In the genomic region with DNA sequence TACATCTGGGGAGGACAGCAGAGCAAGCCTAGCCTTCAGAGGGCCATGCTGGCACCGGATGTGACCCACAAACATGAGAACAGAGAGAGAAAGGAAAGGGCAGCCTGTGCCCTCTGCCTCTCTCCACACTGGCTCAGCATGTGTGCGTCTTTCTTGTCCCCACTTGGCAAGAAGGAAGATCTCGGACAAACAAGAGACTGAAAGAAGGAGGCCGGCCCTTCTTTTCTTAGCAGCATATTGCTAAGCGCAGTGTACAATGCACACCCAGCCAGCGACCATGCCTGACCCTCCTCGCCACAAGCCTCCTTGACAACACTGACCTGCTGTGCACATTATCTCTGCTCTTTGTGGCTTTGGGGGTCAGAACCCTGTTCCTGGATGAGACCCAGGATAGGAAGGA, we compare ENCODE assay signal across 14 mouse cellular contexts.
A peak's percentile ranks its signal among the peaks of the same experiment; 100 is the strongest.
DNase-seq lines count a peak whose midpoint lies in the region; ATAC-seq lines count a peak whose summit lies in the region.
"Had no signal": no experiment of that assay in that cellular context is flagged by ENCODE, and none has a peak within 500 bp of the region (broad histone marks: within the 10 kb centered on the region; RNA-seq: fewer than 3 reads in every experiment).

No protein-coding gene starts in this region.

- no peak for ATAC-seq in forebrain, embryonic 14.5 days
- no peak for ATAC-seq in heart, embryonic 16.5 days (replicated peaks; ENCODE audit: extremely low read depth, insufficient read depth, low FRiP score)
- no peak for ATAC-seq in limb, embryonic 15.5 days (ENCODE audit: insufficient number of reproducible peaks, low FRiP score, low TSS enrichment, low read depth)
- ATAC-seq: inflammation-experienced regulatory T-cells, adult 6 months; midbrain, embryonic 15.5 days had no signal

- 0 out of 2 replicates have a peak overlapping the region, but pooled peaks have one; percentile 1 for H3K27ac ChIP-seq in forebrain, embryonic 10.5 days
- H3K27ac ChIP-seq in forebrain, embryonic 14.5 days (ENCODE audit: low read depth, low read length) = no peak overlapping the region
- peak overlapping the region; percentile 73 for H3K27ac ChIP-seq in heart, embryonic 16.5 days (ENCODE audit: low read length)
- peak overlapping the region; percentile 58; the same call in 1 of the 2 replicates for H3K27ac ChIP-seq in limb, embryonic 15.5 days
- H3K27ac ChIP-seq: embryonic facial prominence, embryonic 12.5 days; kidney, postnatal 0 days; liver, embryonic 13.5 days; midbrain, embryonic 15.5 days had no signal

- DNase-seq in forebrain, embryonic 10.5 days (ENCODE audit: extremely low spot score, low spot score) = no peak
- no peak for DNase-seq in forebrain, embryonic 14.5 days (ENCODE audit: low spot score)
- DNase-seq in heart, postnatal 4 days = no peak
- DNase-seq in left cerebral cortex, postnatal 14 days (ENCODE audit: low spot score in 2 of 2) = peak; percentile 13 to 15
- DNase-seq in left cerebral cortex, adult 11 months (ENCODE audit: low spot score) = no peak
- DNase-seq: liver, embryonic 13.5 days; right cerebral cortex, postnatal 25 days had no signal

- no peaks in the 10 kb centered on the region for H3K36me3 ChIP-seq in forebrain, embryonic 10.5 days (replicated peaks)
- no peaks in the 10 kb centered on the region for H3K36me3 ChIP-seq in forebrain, embryonic 14.5 days (ENCODE audit: control insufficient read depth, insufficient read depth, low read length)
- no peaks in the 10 kb centered on the region for H3K36me3 ChIP-seq in heart, embryonic 16.5 days (ENCODE audit: control insufficient read depth, insufficient read depth)
- no peaks in the 10 kb centered on the region for H3K36me3 ChIP-seq in limb, embryonic 15.5 days
- H3K36me3 ChIP-seq: embryonic facial prominence, embryonic 12.5 days; liver, embryonic 13.5 days; midbrain, embryonic 15.5 days had no signal

- H3K4me1 ChIP-seq in forebrain, embryonic 10.5 days = peaks cover 26% of the 10 kb centered on the region
- no peaks in the 10 kb centered on the region for H3K4me1 ChIP-seq in forebrain, embryonic 14.5 days (ENCODE audit: control insufficient read depth, insufficient read depth, low read length)
- peaks cover 13% of the 10 kb centered on the region for H3K4me1 ChIP-seq in heart, embryonic 16.5 days (ENCODE audit: control insufficient read depth, insufficient read depth, low read length)
- peaks cover 49% of the 10 kb centered on the region for H3K4me1 ChIP-seq in limb, embryonic 15.5 days
- H3K4me1 ChIP-seq: liver, embryonic 13.5 days; midbrain, embryonic 15.5 days had no signal

- no peaks in the 10 kb centered on the region for H3K9me3 ChIP-seq in forebrain, embryonic 10.5 days
- H3K9me3 ChIP-seq in forebrain, embryonic 14.5 days (replicated peaks; ENCODE audit: control insufficient read depth, low read length) = no peaks in the 10 kb centered on the region
- H3K9me3 ChIP-seq in heart, embryonic 16.5 days (replicated peaks; ENCODE audit: control insufficient read depth, low read length) = no peaks in the 10 kb centered on the region
- H3K9me3 ChIP-seq in limb, embryonic 15.5 days = no peaks in the 10 kb centered on the region
- H3K9me3 ChIP-seq: embryonic facial prominence, embryonic 12.5 days; liver, embryonic 13.5 days; midbrain, embryonic 15.5 days had no signal

- WGBS in forebrain, embryonic 10.5 days = 23% methylated on average over 7 of the region's 7 CpGs
- WGBS in forebrain, embryonic 14.5 days = 10% methylated on average over 7 of the region's 7 CpGs
- WGBS in heart, embryonic 16.5 days = 69% methylated on average over 7 of the region's 7 CpGs
- 87% methylated on average over 7 of the region's 7 CpGs for WGBS in limb, embryonic 15.5 days

- no peaks in the 10 kb centered on the region for H3K27me3 ChIP-seq in forebrain, embryonic 10.5 days (ENCODE audit: poor library complexity, severe bottlenecking)
- no peaks in the 10 kb centered on the region for H3K27me3 ChIP-seq in forebrain, embryonic 14.5 days (replicated peaks; ENCODE audit: control insufficient read depth, insufficient read depth, low read length)
- no peaks in the 10 kb centered on the region for H3K27me3 ChIP-seq in heart, embryonic 16.5 days (ENCODE audit: control insufficient read depth, insufficient read depth, low read length)
- no peaks in the 10 kb centered on the region for H3K27me3 ChIP-seq in limb, embryonic 15.5 days
- H3K27me3 ChIP-seq: embryonic facial prominence, embryonic 12.5 days; liver, embryonic 13.5 days; midbrain, embryonic 15.5 days had no signal

- H3K4me3 ChIP-seq in forebrain, embryonic 10.5 days = no peak overlapping the region
- no peak overlapping the region for H3K4me3 ChIP-seq in forebrain, embryonic 14.5 days (ENCODE audit: low read depth, low read length)
- H3K4me3 ChIP-seq in heart, embryonic 16.5 days (ENCODE audit: low read length) = no peak overlapping the region
- H3K4me3 ChIP-seq in limb, embryonic 15.5 days = no peak overlapping the region
- H3K4me3 ChIP-seq: embryonic facial prominence, embryonic 12.5 days; layer of hippocampus, adult 2 months; liver, embryonic 13.5 days; midbrain, embryonic 15.5 days had no signal

- no peak overlapping the region for H3K9ac ChIP-seq in forebrain, embryonic 14.5 days (ENCODE audit: low read length)
- H3K9ac ChIP-seq in heart, embryonic 16.5 days (ENCODE audit: low read length) = 0 out of 2 replicates have a peak overlapping the region, but pooled peaks have one; percentile 17
- H3K9ac ChIP-seq in limb, embryonic 15.5 days = no peak overlapping the region
- H3K9ac ChIP-seq: embryonic facial prominence, embryonic 12.5 days; liver, embryonic 13.5 days; midbrain, embryonic 15.5 days had no signal

- intact Hi-C loops in left cerebral cortex, postnatal 14 days (cut with DNase I) = no loop called here

- H3K4me2 ChIP-seq in forebrain, embryonic 14.5 days (ENCODE audit: low read length) = no peak overlapping the region
- no peak overlapping the region for H3K4me2 ChIP-seq in heart, embryonic 16.5 days (ENCODE audit: low read depth, low read length)
- no peak overlapping the region for H3K4me2 ChIP-seq in limb, embryonic 15.5 days
- H3K4me2 ChIP-seq: embryonic facial prominence, embryonic 12.5 days; liver, embryonic 13.5 days; midbrain, embryonic 15.5 days had no signal

Comparison
In these comparisons a context has a peak if more than half of its experiments do, and no peak if none do; other contexts are left out.
1. DNase-seq: peak in left cerebral cortex, postnatal 14 days (2 of 2); none in forebrain, embryonic 10.5 days (single experiment), forebrain, embryonic 14.5 days (single experiment), heart, postnatal 4 days (single experiment) and left cerebral cortex, adult 11 months (single experiment).